Mouse (Mus musculus) heart, adult 18-20 months (tissue): ENCODE results near the gene 9230112D13Rik. TPM values are rescaled to one million over a fixed set of nuclear protein-coding genes. Genes with fewer than 3 reads are reported as not detected.

Experiments
- DNase-seq, 2 experiments: peaks; one replicate each; pipeline ENCODE4 v3.0.0; 2021 to 2022; ENCODE audit warnings: mixed read lengths in 1 of 2
- total RNA-seq, 2 experiments: library from RNA; stranded (reverse); gene quantifications; 2 replicates each; pipeline ENCODE4 v1.2.3; 2021

9230112D13Rik gene
- total RNA-seq, 2 experiments from 2014 or later: not detected

DNA sequence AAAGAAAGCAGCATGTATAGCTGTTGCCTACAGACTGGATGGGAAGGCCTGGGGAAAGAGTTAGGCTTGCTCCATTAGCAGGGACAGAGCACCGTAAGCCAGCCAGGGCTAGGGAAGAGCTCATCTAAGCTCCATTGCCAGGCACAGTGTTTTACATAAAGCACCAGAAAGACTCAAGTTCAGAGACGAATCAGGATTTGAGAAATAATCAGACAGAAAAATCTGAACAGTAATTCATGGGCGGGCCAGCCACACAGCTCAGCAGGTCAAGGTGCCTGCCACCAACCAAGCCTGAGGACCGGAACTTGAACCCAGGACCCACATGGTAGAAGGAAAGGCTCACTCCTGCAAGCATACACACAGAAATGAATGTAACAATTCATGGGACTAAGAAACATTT, 22.9 kb downstream of the 9230112D13Rik start:
- DNase-seq: no peak

DNA sequence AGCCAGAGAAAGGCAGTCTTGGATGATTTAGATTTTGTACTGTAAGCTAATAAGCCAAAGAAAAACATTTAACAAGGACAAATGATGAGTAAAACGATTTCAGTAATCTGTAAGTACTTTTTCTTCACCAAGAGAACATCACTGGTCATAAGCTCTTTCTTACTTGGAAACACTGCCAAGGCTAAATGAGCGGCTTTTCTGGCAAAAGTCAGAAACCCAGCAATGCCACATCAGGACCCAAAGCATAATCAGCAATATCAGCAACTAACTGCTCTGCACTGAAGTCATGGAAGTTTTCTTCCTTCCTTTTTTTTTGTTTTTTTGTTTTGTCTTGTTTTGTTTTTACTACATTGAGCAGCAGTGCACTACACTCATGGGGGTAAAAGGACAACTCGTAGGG, 25.3 kb downstream of the 9230112D13Rik start:
- no peak for DNase-seq

DNA sequence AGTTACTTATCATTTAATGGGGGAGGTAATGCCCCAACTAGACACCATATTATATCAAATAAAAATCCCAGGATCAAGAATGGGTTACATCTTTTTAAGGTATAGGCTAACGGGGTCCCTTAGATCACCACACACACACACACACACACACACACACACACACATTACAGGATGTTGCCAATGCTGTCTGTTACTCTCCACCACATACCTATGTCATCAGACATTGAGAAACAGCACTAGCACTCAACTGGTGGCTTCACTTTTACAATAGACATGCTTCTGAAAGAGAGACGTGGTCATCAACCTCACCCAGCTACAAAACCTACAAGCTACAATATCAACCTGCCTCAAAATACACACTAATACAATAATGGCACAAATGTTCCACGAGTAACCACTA, 28.9 kb downstream of the 9230112D13Rik start:
- DNase-seq: no peak

DNA sequence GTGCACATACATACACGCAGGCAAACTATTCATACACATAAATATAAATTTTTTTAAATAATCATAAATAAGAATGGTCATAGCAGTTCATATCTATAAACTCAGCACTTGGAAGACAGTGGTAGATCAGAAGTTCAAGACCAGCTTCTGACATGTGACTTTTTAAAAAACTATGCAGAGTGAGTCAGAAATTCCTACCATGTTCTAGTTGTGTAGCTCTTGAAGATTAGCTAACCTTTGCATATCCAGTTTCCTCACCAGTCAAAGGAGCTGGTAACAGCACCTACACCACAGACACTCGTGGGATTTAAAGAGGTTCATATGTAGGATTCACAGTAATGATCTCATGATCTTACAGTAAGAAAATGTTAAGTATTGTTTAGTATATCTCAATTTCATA, 29.9 kb downstream of the 9230112D13Rik start:
- no peak for DNase-seq

DNA sequence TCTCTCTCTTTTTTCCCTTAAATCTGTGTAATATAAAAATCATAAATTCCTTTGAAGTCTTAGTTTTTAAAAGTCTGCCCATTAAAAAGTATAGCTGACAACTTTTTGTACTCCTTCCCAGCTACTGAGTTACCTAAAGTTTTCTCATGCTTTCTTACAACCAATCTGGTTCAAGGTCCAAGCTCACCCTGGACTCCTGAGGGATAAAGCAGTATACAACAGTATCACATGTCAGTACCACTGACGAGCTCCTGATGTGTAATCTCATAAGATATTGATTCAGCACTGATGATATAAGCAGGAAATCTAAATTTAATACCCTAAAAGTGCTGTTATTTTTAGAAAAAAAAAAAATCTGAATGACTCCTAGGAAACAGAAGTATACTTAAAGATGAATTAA, 31.6 kb downstream of the 9230112D13Rik start:
- no peak for DNase-seq

DNA sequence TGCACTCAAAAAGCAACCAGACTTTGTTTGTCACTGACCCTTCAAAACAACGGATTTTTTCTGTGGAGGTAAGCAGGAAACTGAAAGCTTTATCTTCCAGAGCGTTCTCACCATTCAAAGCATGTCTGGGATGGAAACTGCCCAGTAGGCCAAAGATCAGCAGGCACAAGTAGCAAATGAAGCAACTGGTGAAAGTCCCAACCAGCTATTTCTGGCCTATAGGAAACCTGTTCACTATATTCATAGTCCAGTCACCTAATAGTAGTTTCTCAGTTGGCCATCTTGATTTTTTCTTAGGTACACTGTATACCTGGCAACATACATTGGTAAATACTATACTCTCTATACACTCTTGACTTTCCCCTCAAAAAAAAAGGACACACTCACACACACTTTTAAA, 32.7 kb downstream of the 9230112D13Rik start:
- peak in 1 of 2 experiments; percentile 64 for DNase-seq

DNA sequence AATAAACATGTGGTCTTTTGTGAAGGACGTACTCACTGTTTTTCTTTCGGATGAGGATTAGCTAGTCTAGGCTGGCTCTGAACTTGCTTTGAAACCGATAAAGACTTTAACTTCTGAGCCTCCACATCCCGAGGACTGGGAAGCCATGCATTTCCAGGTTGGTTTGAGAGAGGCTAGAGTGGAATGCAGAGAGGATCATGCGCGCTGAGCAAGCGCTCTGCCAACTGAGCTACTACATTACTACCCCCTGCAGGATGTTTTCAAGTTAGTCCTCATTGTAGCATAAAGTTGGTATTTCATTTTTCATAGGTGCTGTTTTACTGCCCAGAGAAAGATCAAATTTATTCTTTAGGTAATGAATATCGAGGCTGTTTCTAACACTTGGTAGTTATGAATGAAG, 36.4 kb downstream of the 9230112D13Rik start:
- no peak for DNase-seq

DNA sequence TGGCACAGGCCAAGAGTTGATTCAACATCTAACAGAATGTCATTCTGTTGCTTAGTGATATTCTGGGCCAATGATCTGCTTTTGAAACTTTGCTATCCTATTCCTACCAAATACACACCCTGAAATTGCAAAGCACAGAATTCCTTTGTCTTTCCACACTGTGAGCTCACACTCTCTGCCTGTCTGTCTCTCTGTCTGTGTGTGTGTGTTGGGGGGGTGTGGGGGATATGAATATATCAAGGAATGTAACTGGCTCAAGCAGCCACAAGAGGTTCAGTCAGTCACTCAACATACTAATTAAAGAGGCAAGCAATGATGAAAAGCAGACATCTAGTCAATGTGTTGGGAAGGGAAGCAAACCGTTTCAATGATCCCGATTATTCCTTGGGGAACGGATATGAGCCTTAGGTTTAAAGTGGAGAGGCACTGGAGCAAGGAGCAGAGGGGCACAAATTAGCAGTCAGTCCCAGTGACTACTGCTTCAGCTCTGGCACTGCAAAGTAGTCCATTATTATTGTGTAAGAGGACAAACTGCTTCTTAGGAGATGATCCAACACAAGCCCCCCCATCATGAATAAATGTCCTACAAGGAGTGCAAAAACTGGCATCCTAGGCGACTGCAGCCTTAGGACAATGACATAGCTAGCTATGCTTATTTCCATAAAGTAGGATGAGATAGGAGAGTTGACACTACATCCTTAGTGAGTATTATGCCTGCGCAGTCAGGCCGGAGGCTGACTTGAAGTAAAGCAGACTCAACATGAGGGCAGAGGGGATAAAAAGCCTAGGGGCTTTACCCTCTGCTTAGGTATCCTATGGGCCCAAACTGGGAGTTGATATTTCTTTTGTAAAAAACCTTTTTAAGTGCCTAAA, 38.9 kb downstream of the 9230112D13Rik start:
- no peak for DNase-seq

DNA sequence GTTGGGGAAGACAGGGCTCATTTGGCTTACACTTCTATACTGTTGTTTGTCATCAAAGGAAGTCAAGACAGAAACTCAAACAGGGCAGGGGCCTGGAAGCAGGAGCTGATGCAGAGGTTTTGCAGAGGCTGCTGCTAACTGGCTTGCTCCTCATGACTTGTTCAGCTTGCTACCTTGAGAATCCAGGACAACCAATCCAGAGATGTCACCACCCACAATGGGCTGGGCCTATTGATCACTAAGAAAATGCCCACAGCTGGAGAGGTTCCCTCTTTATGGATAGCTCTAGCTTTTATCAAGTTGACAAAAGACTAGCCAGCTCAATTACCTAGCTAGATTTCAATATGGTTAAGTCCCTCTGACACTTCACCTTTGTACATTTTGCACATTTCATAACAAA, 51.0 kb downstream of the 9230112D13Rik start:
- DNase-seq: no peak

DNA sequence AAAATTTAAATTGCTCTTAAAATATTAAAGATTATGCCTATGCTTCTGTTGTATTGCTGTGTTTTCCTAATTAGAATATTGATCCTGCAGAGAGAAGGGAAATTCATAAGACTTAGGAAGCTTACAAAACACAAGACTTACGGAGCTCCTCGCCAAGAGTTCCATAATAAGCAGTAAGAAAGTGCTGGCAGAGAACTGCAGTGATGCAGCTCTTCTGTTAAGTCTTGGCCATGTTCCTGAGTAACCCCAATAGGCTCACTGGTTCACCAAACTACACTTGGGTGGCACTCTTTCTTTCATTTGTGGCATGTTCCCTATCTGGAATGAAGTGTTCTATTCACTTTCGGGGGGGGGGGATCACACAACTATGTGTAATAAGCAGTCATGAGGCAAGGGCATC, 56.3 kb downstream of the 9230112D13Rik start:
- DNase-seq: peak in 1 of 2 experiments; percentile 24

Other genes with a start within 250 kb of the 9230112D13Rik start
- 1 to 10 TPM; 6.0 to 8.5 TPM for gene Shld2, start 212.3 kb downstream of the 9230112D13Rik start, total RNA-seq
- 100 to 1,000 TPM; 148 to 183 TPM for gene Glud1, start 212.1 kb downstream of the 9230112D13Rik start, total RNA-seq
- gene Fam25c, start 167.4 kb downstream of the 9230112D13Rik start, total RNA-seq: not detected
- 10 to 100 TPM; 11.6 to 12.6 TPM for gene Sncg, start 148.0 kb downstream of the 9230112D13Rik start, total RNA-seq
- 10 to 100 TPM; 30.1 to 30.7 TPM for gene Mmrn2, start 147.3 kb downstream of the 9230112D13Rik start, total RNA-seq
- 10 to 100 TPM; 52.9 to 56.9 TPM for gene Bmpr1a, start 19.5 kb downstream of the 9230112D13Rik start, total RNA-seq
- gene Ldb3, start 65.9 kb upstream of the 9230112D13Rik start, total RNA-seq: 1,000 to 10,000 TPM; 1,008 to 1,034 TPM
- gene Opn4, start 77.3 kb upstream of the 9230112D13Rik start, total RNA-seq: 1 to 10 TPM; 1.9 to 2.5 TPM
- gene Wapl, start 151.1 kb upstream of the 9230112D13Rik start, total RNA-seq: 10 to 100 TPM; 35.3 to 37.7 TPM